Mouse (Mus musculus): ENCODE data around the gene Errfi1.
"Not testable (repeated sequence)": the region's sequence is repeated elsewhere in the genome, so short reads cannot be mapped to it uniquely, and the experiment has no call there.

Errfi1 gene

DNA sequence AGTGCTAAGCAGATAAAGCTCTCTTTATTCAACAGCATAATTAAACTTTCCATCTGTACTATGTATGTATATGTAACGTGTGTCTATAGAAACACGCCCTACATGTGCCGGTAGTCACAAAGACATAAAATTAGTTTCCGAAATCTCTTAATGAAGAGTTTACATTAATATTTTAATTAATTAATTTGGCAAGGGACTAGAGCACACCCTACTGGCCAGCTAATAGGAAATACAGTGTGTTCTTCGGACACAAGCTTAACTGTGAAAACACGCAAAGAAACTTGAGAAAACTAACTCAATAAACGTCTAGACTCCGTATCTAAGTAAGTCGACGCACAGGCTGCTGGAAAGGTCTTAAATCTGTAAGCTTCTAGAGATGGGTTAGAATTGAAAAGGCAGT, 3.8 kb upstream of the Errfi1 start:
- peak; percentile 31 for DNase-seq

DNA sequence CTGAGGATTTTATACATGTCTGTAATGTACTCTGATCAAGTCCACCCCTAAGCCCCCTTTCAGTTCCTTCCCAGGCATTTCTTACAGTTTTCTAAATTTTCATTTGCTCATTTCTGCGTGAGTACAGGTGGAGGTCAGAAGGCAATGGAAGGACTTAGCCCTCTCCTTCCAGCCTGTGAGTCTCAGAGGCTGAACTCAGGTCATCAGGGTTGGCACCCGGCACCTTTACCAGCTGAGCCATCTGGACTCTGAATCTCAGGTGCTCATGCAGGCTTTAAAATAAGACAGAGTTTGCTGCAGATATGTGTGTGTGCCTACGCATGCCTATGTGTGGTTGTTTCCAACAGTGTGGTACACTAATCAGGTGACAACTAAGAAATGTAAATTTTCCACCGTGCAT, 2.8 kb upstream of the Errfi1 start:
- DNase-seq: no peak

DNA sequence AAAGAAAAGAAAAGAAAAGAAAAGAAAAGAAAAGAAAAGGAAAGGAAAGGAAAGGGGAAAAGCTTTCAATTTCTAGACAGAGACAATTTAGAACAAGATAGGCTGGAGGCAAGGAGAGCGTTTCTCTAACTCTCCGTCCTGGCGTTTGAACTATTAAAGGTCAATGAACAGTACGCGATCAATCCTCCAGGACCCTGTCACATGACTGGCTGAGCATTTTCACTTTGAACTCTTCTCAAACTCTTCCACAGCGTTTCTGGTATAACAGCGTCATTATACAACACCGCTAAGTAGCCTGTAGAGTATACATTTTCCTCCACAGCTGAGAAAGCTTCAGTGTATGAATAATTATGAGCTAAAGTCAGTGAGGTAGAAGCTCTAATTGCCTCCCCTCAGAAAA, 1.7 kb upstream of the Errfi1 start:
- no peak for DNase-seq

DNA sequence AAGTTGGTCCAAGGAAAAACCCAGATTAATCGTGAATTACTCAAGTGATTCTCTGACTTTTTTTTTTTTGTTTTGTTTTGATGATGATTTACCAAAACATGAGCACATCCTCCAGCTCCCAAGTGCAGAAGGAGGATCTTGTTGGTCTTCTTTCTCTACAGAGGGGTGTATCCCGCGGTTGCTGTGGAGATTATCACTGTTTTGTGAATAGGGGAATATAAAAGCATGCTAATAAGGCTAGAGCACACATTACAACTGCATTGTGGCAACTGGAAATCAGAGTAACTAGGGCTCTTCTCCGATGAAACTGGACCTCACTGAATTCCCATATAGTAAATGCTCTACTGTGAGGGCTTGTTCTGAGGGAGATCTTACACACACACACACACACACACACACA, 1.2 kb upstream of the Errfi1 start:
- peak; percentile 48 for DNase-seq

DNA sequence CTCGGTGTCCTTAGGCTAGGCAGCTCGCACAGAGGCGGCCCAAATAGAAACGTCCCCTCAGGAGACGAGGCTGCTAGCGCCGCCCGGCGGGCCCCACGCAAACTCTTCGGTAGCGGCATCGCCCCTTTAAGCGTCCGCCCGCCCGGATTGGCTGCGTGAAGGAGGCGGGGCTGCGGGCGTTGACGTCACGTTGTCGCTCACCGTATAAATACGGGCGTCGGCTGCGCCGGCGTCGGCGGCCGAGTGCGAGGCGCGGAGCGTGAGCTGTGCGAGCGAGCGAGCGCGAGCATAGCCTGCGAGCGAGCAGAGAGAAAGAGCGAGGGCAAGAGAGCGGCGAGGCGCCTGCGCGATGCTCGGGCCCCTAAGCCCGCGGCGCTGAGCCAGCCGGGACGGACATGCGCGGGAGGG, 1.1 kb downstream of the Errfi1 start:
- peak; percentile 98 for DNase-seq

DNA sequence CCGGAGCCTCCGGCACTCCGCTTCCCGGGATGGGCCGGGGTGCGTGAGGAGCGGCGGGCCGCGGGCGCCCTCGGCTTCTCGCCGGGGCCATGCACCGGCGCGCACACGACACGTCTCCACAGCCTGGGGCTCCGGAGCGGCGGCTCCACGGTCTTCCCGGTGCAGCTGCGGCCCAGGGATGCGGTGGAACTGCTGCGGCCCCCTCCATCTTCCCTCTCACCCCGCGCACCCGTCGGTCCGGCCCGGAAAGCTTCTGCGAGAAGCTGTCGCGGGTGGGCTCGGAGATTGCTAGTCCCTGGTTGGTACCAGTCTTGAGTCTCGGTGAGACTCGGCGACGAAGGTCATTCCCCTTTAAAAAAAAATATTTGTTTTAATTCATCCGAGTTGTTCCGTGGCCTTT, 1.6 kb downstream of the Errfi1 start:
- peak; percentile 44 for DNase-seq

DNA sequence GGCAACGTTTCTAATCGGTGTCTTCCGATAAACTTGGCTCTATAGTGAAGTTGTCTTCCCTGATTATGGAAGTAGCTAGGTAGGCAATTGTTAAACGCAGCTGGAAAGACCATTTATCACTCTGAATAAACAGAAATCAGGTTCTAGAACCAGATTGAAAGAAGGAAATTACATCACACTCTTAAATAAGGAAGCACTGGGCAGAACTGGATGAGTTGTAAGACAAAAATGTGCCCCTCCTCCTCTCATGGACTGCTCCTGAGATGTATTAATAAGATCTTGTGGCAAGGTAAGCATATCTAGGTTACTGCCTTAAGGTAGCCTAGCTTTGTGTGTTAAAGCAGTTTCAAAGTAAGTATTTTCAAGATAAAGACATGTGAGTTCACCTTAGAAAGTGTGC, 6.8 kb downstream of the Errfi1 start:
- DNase-seq: no peak

DNA sequence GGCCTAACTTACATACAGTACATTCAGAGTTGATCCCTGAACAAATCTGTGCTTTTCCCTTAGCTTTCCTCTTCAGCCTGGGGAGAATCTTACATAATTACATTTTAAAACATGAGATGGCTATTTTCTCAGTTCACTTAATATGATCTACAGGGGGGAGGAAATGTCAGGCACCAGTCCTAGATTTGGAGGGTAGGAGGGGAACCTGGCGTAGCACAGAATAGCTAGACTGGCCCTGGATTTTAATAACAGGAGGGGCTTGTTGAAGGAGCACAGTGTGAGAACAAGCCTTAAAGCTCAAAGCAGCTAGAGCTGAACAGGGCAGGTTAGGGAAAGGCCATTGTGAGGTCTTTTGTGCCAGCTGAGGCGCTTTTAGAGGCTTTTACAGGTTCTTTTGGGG, 7.4 kb downstream of the Errfi1 start:
- DNase-seq: no peak

DNA sequence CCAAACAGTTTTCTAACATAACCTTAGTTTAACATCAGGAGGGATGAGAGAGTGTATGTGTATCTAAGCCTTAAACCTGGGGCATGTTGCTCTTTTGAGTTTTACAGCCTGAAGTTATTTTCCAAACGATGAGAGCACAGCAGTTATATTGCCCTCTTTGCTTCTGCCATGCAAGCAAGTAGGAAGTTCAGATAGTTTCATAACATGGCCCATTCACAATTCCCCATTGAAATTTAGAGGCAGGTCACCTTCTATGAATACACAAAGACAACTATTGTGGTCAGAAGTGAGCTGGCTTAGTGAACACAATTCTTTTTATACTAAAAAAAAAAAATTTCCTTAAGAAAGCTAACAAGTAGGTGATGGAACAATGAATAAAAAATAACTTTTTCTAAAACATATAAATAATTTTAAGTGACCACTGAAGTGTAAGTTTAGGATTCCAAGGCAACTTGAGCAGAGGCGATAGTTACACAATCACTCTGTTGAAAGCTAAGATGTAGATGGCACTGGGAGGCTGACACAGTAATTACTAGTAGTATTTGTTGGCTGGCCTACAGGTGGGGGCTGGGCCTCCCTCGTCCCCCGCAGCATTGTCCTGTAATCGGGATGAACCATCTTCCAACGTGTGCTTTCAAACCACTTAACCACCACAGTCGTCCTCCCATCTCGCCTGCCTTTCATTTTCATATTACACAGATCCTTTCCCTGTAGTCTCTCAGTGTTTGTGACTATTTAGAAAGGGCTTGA, 9.1 kb downstream of the Errfi1 start:
- no peak for DNase-seq

DNA sequence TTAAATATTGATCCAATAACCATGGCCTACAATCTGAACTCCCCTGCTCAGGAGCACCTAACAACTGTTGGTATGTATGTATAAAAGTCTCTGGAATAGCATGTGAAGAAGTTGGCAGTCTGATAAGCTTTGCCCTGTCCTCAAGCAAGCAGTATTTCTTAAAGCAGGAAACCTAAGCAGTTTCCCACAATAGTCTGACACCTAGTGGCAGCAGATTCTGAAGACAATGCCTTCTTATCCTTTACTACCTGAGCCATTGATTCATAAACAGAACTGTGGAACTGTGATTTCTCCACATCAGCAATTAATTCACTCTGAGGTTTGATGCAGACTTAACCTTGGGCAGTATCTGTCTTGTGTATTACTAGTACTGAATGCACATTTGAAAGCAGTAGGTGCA, 11.7 kb downstream of the Errfi1 start:
- DNase-seq: peak; percentile 33

DNA sequence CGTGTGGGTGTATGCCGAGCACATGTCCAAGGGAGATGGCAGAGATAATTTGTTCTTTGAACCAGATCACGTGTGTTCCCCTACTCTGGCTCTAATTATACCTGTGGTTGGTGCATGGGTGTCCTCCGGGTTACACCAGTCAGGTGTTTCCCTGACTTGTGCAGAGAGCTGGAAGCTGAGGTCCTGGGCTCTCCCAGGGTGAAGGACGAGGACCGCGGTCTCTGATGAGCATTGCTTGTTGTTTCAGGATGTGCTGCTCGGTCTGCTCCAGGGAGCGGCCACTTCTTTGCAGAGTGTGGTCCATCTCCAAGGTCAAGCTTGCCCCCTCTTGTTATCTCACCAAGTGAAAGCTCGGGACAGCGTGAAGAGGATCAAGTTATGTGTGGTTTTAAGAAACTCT, 12.3 kb downstream of the Errfi1 start:
- DNase-seq: no peak

DNA sequence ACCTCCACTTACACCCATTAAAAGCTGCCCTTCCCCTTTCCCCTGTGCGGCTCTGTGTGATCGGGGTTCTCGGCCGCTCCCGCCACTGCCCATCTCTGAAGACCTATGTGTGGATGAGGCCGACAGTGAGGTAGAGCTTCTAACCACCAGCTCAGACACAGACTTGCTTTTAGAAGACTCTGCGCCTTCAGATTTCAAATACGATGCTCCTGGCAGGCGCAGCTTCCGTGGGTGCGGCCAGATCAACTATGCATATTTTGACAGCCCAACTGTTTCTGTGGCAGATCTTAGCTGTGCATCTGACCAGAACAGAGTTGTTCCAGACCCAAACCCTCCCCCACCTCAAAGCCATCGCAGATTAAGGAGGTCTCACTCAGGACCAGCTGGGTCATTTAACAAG, 12.8 kb downstream of the Errfi1 start:
- DNase-seq: no peak

DNA sequence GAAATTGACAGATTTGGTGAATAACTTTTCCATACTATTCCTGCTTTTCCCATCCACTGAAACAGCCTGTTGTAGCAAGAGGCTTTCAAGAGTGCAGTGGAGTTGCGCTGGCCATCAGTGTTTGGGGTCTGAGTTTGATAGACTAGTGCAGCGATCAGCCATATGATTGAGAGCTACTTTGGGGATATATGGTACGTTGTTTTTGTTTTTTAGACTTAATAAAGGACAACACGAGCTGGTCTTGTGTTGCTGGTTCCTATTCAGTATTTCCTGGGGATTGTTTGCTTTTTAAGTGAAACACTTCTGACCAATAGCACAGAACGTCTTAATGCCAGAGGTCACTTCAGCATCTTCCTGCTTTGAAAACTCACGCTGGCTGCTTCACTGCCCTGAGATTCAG, 14.4 kb downstream of the Errfi1 start:
- no peak for DNase-seq

DNA sequence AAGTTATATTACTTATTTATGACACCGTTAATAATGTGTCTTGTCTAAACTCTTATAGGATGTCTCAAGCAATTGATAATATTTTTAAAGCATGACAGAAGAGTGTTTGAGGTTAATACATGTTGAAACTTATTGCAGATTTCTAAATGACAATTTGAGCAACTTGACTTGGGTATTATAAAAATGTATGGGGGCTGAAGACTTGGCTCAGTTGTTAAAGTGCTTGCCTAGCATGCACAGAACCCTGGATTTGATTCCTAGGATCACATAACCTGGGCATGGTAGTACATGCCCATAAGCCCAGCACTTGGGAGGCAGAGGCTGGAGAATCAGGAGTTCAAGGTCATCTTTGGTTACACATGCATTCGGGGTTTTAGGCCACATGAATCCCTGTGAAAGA, 15.1 kb downstream of the Errfi1 start:
- DNase-seq: no peak

DNA sequence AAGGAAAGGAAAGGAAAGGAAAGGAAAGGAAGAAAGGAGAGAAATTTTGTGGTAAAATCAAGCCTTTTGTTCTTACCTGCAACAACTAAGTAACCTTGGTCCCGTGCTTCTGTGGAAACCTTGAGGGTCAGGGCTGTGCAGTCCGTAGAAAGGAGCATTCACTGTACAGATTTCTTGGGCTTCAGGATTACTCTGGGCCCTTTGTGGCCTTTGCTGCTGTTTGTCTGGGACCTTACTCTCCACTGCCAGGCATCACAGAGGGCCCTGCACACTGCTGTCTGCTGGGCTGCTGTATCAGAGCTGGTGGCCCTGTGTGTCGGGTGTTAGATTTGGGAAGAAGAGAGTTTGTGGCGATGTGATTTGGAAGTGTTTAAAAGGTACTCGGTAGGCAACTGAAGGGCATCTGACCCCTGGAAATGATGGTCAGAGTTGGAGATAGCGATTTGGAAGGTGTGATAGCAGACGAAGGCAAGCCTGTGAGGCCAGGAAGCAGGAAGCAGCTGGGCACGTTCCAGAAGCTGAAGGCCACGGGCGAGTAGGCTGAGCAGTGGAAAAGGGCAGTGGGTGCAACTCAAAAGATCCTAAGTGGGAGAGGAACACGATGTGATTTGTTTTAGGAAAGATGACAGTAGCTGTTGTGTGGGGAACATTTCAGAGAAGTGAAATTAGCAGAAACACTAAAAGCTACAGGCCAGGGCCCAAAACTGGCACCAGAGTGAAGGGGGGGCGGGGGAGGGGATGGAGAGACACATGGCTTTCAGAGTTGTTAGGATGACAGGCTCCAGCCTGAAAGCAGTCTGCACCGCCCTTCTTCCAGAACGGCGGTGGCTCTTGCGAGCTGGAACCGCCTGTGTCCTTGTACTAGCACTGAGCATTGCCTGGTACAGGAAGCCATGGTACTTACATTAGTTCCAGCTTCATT, 15.8 kb downstream of the Errfi1 start:
- peak; percentile 52 for DNase-seq

DNA sequence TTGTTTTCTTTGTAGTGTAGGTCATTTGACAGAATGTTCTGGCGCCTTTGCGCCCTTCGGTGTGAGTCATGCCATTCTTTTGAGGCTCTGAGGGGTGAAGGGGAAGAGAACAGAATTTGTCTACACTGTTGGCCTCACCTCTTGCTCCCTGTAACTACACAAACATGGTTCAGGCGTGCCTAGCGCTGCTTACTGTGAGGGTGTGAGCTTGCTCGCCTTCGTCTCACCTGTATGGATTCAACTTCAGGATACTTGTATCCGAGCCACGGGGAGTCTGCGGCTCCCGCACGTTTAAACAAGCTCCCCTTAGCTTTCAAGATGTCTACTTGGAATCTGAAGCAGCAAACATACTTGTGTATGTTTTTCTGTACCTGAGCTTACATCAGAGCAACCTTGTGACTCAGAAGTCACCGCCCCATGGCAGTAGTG, 17.3 kb downstream of the Errfi1 start:
- no peak for DNase-seq

DNA sequence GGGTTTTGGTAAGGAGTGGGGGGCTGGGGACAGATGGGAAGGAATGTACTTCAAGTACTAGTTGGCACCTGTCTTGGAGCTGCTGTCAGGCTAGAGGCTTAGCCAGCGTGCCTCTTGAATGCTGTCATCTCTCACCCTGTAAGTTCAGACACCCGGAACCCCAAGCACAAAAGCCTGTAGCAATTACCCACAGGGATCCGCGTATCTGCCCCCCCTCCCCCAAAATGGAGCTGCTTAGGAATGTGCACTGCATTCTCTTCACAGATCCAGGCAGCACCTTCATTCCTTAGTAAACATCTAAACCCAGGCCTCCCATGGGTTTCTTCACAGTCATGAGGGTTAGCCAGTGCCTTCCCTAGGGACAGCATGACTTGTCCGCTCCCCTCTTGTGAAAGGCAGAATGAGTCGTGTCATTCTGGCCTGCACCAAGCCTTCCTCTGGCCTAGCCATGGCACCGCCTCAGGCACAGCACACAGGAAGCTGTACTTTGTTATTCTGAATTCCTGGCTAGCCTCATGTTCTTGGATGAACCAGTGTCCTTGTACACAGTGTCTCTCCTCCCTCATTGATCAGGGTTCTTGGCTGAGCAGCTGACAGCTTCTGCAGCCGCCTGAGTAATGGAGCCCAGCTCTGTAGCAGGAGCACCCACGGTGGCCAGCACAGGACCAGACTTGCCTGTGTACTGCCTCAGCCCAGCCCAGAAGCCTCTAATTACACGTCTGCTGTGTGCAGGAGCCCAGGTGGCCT, 17.8 kb downstream of the Errfi1 start:
- DNase-seq: peak; percentile 76

DNA sequence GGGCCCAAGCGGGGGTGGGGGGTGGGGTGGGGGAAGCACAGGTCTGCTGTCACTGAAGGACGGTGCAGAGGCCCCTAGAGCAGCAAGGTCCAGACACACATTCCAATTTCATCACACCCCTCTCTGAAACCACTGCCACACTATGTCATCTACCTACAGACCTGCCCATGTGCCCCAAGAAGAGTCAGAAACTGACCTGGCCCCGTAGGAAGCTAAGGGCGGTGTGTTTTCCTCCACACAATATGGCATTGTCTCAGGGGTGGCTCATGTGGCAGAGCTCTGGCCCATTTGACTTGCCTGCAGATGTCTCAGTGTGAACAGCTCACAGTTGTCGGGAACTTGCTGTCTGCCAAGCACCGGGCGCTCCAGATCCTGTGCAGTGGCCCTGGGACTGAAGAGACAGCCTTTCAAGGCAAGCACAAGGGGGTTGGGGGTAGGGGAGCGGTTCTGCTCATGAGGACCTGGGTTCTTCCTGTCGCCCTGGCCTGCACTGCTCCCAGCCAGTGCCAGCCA, 18.5 kb downstream of the Errfi1 start:
- DNase-seq: peak; percentile 59

DNA sequence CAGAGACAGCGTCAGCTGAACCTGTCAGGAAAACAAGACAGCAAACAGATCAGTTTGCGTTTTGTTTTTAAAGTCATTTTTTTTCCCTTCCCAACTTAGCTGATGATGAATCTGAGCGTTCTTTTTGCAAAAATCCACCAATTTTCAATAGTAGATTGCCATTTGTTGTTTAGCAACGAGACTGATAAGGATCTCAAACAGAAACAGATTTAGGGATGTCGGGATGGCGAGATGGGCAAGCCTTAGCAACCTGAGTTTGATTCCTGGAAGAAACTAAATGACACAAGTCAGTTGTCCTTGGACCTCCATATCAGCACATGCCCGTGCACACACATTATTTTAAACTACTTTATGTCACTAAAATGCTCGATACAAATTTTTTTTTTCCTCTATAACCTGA, 19.0 kb downstream of the Errfi1 start:
- no peak for DNase-seq

DNA sequence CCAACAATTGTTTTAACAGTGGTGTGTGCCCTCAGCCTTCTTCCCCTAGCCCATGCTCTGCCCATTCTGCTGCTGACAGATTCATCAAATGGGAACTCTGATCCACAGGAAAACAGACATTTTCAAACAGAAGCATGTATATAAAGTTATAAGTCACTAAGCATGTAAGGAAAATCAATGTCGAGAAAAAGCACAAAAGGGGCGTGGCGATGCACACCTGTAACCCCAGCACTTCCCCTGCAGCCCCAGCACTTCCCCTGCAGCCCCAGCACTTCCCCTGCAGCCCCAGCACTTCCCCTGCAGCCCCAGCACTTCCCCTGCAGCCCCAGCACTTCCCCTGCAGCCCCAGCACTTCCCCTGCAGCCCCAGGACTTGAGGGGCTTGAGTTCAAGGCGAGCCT, 20.7 kb downstream of the Errfi1 start:
- not testable (repeated sequence) for DNase-seq

DNA sequence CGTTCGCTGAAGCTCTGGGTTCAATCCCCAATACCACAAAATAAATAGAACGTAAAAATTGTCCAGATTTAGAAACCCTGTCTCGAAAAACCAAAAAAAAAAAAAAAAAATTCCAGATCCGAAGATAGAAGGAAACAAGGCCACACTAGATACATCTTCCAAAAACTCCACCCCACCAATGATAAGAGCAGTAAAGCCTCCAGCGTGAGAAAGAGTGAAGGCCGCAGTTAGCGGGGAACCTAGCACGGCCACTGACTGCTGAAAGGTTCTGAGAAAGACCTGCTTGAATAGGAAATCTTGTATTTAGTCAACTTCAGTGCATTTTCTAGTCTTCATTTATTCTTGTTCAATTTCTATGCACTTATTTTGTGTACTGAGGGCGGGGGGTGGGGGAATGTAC, 21.7 kb downstream of the Errfi1 start:
- DNase-seq: no peak

DNA sequence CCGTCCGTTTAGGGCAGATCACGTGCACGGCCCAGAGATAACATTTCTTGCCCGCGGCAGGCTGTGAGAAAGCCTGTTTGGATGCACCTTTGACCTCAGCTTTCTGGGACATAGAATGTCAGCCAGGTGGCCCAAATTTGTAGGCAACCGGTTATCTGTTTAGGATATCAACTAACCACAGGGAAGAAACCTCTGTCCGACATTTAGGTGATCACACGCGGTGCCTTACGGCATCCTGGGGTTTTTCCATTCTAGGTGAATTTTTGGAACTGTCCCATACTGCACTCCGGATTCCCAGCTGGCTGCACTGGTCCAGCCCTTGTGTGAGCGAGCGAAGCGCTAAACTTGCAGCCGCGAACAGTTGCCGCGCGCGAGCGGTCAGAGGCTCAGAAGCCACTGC, 25.9 kb downstream of the Errfi1 start:
- no peak for DNase-seq

DNA sequence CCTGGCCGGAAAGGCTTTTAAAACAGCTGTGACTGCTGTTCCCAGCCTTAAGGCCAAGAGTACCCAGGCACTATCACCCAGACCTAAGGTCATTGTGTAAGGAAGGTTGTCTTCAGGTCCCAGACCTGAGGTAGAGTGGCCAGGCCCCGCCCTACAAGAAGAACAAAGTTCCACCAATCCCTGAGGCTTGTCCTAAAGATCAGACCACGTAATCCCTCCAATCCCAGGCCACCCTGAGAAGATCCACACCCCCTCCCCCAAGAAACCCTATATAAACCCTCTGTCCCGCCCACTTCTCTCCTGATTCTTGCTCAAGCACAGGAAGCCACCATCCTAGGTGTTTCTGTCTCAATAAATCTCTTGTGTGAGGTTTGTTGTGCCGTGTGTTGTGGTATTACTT, 26.6 kb downstream of the Errfi1 start:
- no peak for DNase-seq

All from lung, postnatal 10 days (tissue).